Mouse (Mus musculus) heart, postnatal 0 days (tissue): Measurements from ENCODE around the gene Plekha5.

ENCODE experiments used
- CTCF ChIP-seq: IDR thresholded peaks from 2 replicates; pipeline ENCODE4 v1.5.1; 2016; ENCODE audit warnings: antibody characterized with exemption, control low read depth, low read depth
- EP300 ChIP-seq: IDR thresholded peaks from 2 replicates; pipeline ENCODE4 v1.6.1; 2016; ENCODE audit warnings: antibody characterized with exemption, low read depth

DNA sequence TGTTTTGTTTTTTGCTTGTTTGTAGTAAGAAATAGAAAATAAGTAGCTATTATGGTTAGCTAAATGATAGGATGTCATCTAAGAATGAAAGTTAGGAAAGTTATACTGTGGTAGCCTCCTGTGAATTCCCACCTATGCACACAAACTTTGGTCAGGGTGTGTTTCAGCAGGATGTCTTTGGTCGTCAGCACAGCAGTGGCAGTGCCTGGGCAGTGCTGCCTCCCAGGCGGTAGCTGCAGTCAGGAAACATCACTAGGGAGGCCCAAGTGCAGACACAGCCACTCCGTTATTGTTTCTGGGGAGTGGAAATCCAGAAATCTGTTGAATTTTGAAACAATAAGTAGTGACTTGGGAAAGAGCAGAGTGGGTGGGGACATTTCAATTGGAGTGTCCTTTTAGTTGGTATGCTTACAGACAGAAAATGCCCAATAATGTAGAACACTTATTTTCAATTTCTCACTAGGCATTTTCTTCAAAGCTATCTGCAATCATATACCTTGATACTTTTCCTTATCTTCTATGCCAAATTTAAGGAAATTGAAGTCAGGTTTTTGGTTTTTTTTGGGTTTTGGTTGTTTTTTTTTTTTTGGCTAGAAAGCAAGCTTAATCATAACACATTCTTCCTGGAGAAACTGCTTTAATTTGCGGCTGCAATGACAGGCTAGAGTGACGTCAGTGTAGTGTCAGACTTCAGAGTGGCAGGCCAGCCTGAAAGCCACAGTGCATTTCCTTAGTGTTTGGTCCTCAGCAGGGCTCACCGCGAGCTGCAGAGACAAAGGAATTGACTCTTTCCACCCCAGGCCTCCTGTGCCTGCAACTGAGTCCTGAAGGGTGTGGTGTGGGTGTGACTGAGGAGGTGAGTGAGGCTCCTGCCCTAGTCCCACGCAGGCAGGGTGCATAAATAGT is 90.6 kb downstream of the Plekha5 start:
- TF ChIP-seq CTCF (no peak), EP300 (no peak)
